Mouse (Mus musculus) gastrocnemius, adult 2 months (tissue): ENCODE measurements at regions not wholly inside any gene's neighbourhood (a gene's known extent, or its start where the extent isn't known, plus 50 kb on each side); places are given as distances from the start of the nearest gene placed in this dataset.

ENCODE experiments used
- DNase-seq: peaks from one replicate; pipeline ENCODE4 v3.0.0; 2022
- H3K27ac ChIP-seq: fragments of 200-600 bp; 2 replicates; pipeline ENCODE4 v1.8.1; 2022; ENCODE audit warnings: mild to moderate bottlenecking
- H3K4me3 ChIP-seq: fragments of 200-600 bp; 2 replicates; pipeline ENCODE4 v1.8.1; 2022; ENCODE audit warnings: mild to moderate bottlenecking, moderate library complexity
- CTCF ChIP-seq: fragments of 200-600 bp; IDR thresholded peaks from 2 replicates; pipeline ENCODE4 v1.8.1; 2022; ENCODE audit warnings: antibody characterized with exemption, mild to moderate bottlenecking, moderate library complexity
- intact Hi-C: fragments of 180-260 bp; cut with DNase I; formaldehyde crosslinking; loops from one replicate; pipeline ENCODE4 v1.15.1; 2025

DNA sequence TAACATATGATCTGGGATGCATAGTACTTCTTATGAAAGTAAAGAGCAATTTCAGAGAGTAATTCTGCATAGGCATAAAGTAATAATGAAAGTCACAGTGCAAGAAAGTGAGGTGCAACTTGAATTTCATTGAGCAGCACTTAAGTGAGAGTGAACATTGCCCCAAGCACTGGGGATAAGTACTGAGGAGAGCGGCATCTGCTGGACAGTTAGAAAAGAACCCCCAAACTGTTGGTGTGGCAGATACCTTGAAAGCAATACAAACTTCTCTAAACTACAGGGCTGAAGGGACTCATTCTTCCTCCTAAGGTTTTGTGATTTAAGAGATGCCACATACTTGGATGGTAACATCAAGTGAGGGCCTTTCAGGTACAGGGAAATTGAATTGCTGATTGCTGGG lies 56.4 kb upstream of the Olfr1322 start:
- no peak for DNase-seq
- intact Hi-C loops, result no loop called here
- Histone ChIP-seq H3K27ac (no peak overlapping the region), H3K4me3 (no peak overlapping the region)
- TF ChIP-seq CTCF, result peak; percentile 44; the same call in 1 of the 2 replicates
